Mouse (Mus musculus) mouse embryonic stem cell (cell line): ENCODE data around the gene Ctsk.

Experiments used
- in situ Hi-C, 2 experiments: fragments of 300-500 bp; cut with MboI; formaldehyde crosslinking; loops; 1 replicate in 1 of 2; 3 replicates in 1 of 2; pipeline ENCODE4 v1.14.3; 2019 to 2020; ENCODE audit warnings: low sequenced_read_pairs in 2 of 2, low pct_unique_long_range_greater_than_20kb in 1 of 2, mixed read lengths in 1 of 2; ENCODE audit not compliant: unreplicated experiment in 1 of 2

The Ctsk gene

GRCm38 (mm10) chr3:95499024-95499423 lies at the start of gene Ctsk:
Gene Ctsk, plus strand, starts transcription at chr3:95499256.
- in situ Hi-C loops: no loop called here

GRCm38 (mm10) chr3:95450408-95450807 lies 48.6 kb upstream of the Ctsk start:
- in situ Hi-C loops: no loop called here

GRCm38 (mm10) chr3:95450915-95451314 lies 48.1 kb upstream of the Ctsk start:
- in situ Hi-C loops: no loop called here

- in situ Hi-C loops: no loop called here
These were observed 42.7 kb upstream of the Ctsk start for GRCm38 (mm10) chr3:95456367-95456766.

- in situ Hi-C loops: no loop called here
These were observed 41.3 kb upstream of the Ctsk start for GRCm38 (mm10) chr3:95457758-95458157.

- in situ Hi-C loops: no loop called here
These were observed 39.7 kb upstream of the Ctsk start for GRCm38 (mm10) chr3:95459381-95459780.

- in situ Hi-C loops: no loop called here
These were observed 35.2 kb upstream of the Ctsk start for GRCm38 (mm10) chr3:95463852-95464251.

- in situ Hi-C loops: no loop called here
These were observed 20.1 kb upstream of the Ctsk start for GRCm38 (mm10) chr3:95478966-95479365.

- in situ Hi-C loops: no loop called here
These were observed 12.6 kb upstream of the Ctsk start for GRCm38 (mm10) chr3:95486421-95486820.

GRCm38 (mm10) chr3:95488679-95489078 lies 10.4 kb upstream of the Ctsk start:
- in situ Hi-C loops: no loop called here

- in situ Hi-C loops: no loop called here
These were observed 8.8 kb upstream of the Ctsk start for GRCm38 (mm10) chr3:95490238-95490637.

- in situ Hi-C loops: no loop called here
These were observed 4.7 kb upstream of the Ctsk start for GRCm38 (mm10) chr3:95494342-95494741.

GRCm38 (mm10) chr3:95498229-95498628 lies 827 bp upstream of the Ctsk start:
- in situ Hi-C loops: no loop called here

GRCm38 (mm10) chr3:95499496-95500140 lies 562 bp downstream of the Ctsk start:
- in situ Hi-C loops: loop anchor here in 1 of 2 experiments (25.0 kb wide), 1 partner anchor 213 kb away; no protein-coding TSS in a partner anchor

GRCm38 (mm10) chr3:95502312-95502711 lies 3.3 kb downstream of the Ctsk start:
- in situ Hi-C loops: loop anchor here in 1 of 2 experiments (25.0 kb wide), 1 partner anchor 210 kb away; no protein-coding TSS in a partner anchor

GRCm38 (mm10) chr3:95509348-95509747 lies 10.3 kb downstream of the Ctsk start:
- in situ Hi-C loops: loop anchor here in 1 of 2 experiments (25.0 kb wide), 1 partner anchor 203 kb away; no protein-coding TSS in a partner anchor

- in situ Hi-C loops: loop anchor here in 1 of 2 experiments (25.0 kb wide), 1 partner anchor 201 kb away; no protein-coding TSS in a partner anchor
These were observed 12.6 kb downstream of the Ctsk start for GRCm38 (mm10) chr3:95511611-95512180.

GRCm38 (mm10) chr3:95516614-95517041 lies 17.6 kb downstream of the Ctsk start:
- in situ Hi-C loops: loop anchor here in 1 of 2 experiments (25.0 kb wide), 1 partner anchor 196 kb away; no protein-coding TSS in a partner anchor

- in situ Hi-C loops: loop anchor here in 1 of 2 experiments (25.0 kb wide), 1 partner anchor 195 kb away; no protein-coding TSS in a partner anchor
These were observed 18.4 kb downstream of the Ctsk start for GRCm38 (mm10) chr3:95517493-95517898.

- in situ Hi-C loops: loop anchor here in 1 of 2 experiments (25.0 kb wide), 1 partner anchor 193 kb away; no protein-coding TSS in a partner anchor
These were observed 19.8 kb downstream of the Ctsk start for GRCm38 (mm10) chr3:95518891-95519290.
